Mouse (Mus musculus) gastrocnemius, postnatal 25 days (tissue): ENCODE data around the gene Erp27. TPM values are rescaled to one million over a fixed set of nuclear protein-coding genes. Genes with fewer than 3 reads are reported as not detected.

ENCODE experiments used
- DNase-seq: peaks from one replicate; pipeline ENCODE4 v3.0.0; 2022
- total RNA-seq, 2 experiments: library from RNA; stranded (reverse); gene quantifications; 1 replicate in 1 of 2; 2 replicates in 1 of 2; pipeline ENCODE4 v1.2.3; 2021

Erp27 gene
- total RNA-seq, 2 experiments from 2014 or later = not detected

- DNase-seq = no peak
Measured at GRCm38 (mm10) chr6:136939326-136940187, 17.6 kb upstream of the Erp27 start.

GRCm38 (mm10) chr6:136938331-136939126 lies 16.5 kb upstream of the Erp27 start:
- DNase-seq = no peak

- no peak for DNase-seq
Measured at GRCm38 (mm10) chr6:136937117-136937516, 15.1 kb upstream of the Erp27 start.

- no peak for DNase-seq
Measured at GRCm38 (mm10) chr6:136936361-136936760, 14.4 kb upstream of the Erp27 start.

GRCm38 (mm10) chr6:136935233-136935632 lies 13.3 kb upstream of the Erp27 start:
- DNase-seq = no peak

- no peak for DNase-seq
Measured at GRCm38 (mm10) chr6:136934068-136934467, 12.1 kb upstream of the Erp27 start.

GRCm38 (mm10) chr6:136931246-136931645 lies 9.3 kb upstream of the Erp27 start:
- DNase-seq = no peak

GRCm38 (mm10) chr6:136930677-136931076 lies 8.7 kb upstream of the Erp27 start:
- DNase-seq = peak; percentile 42

- DNase-seq = no peak
Measured at GRCm38 (mm10) chr6:136927626-136928025, 5.6 kb upstream of the Erp27 start.

- DNase-seq = no peak
Measured at GRCm38 (mm10) chr6:136925049-136925448, 3.1 kb upstream of the Erp27 start.

- DNase-seq = no peak
Measured at GRCm38 (mm10) chr6:136923532-136923931, 1.6 kb upstream of the Erp27 start, which contains the start of gene Pde6h. Gene Pde6h, plus strand, starts transcription at chr6:136923832.

GRCm38 (mm10) chr6:136922871-136923270 lies 891 bp upstream of the Erp27 start:
- DNase-seq = no peak

GRCm38 (mm10) chr6:136921601-136922000 lies 379 bp downstream of the Erp27 start:
- DNase-seq = no peak

GRCm38 (mm10) chr6:136920320-136921257 lies 1.4 kb downstream of the Erp27 start:
- peak; percentile 48 for DNase-seq

GRCm38 (mm10) chr6:136917885-136918284 lies 4.1 kb downstream of the Erp27 start:
- DNase-seq = no peak

- DNase-seq = no peak
Measured at GRCm38 (mm10) chr6:136915721-136916395, 6.1 kb downstream of the Erp27 start.

- no peak for DNase-seq
Measured at GRCm38 (mm10) chr6:136914234-136914633, 7.7 kb downstream of the Erp27 start.

GRCm38 (mm10) chr6:136913384-136914126 lies 8.4 kb downstream of the Erp27 start:
- DNase-seq = peak; percentile 53

- no peak for DNase-seq
Measured at GRCm38 (mm10) chr6:136912751-136913265, 9.2 kb downstream of the Erp27 start.

GRCm38 (mm10) chr6:136910247-136910890 lies 11.6 kb downstream of the Erp27 start:
- no peak for DNase-seq
